Mouse (Mus musculus) kidney, adult 2 months (tissue): ENCODE measurements around the gene Slc22a21. TPM values are rescaled to one million over a fixed set of nuclear protein-coding genes. Genes with fewer than 3 reads are reported as not detected.
"Not testable (repeated sequence)": the region's sequence is repeated elsewhere in the genome, so short reads cannot be mapped to it uniquely, and the experiment has no call there.

Source experiments
- DNase-seq: peaks from one replicate; pipeline ENCODE4 v3.0.0; 2021
- H3K27ac ChIP-seq: fragments of 200-500 bp; 2 replicates; pipeline ENCODE4 v1.5.1; 2012; ENCODE audit warnings: low read depth, low read length, control low read depth, inconsistent platforms; ENCODE audit not compliant: insufficient read depth
- H3K27me3 ChIP-seq: fragments of 200-500 bp; replicated peaks from 2 replicates; pipeline ENCODE4 v1.6.1; 2012; ENCODE audit warnings: mild to moderate bottlenecking, moderate library complexity, low read length, inconsistent platforms; ENCODE audit not compliant: control insufficient read depth, insufficient read depth
- H3K36me3 ChIP-seq: fragments of 200-500 bp; 2 replicates; pipeline ENCODE4 v1.6.1; 2012; ENCODE audit warnings: mild to moderate bottlenecking, moderate library complexity, low read length, inconsistent platforms; ENCODE audit not compliant: control insufficient read depth, insufficient read depth
- H3K4me1 ChIP-seq: fragments of 200-500 bp; 2 replicates; pipeline ENCODE4 v1.6.1; 2011; ENCODE audit warnings: low read length; ENCODE audit not compliant: control insufficient read depth, insufficient read depth
- H3K4me3 ChIP-seq: fragments of 200-500 bp; 2 replicates; pipeline ENCODE4 v1.5.1; 2011; ENCODE audit warnings: mild to moderate bottlenecking, low read depth, low read length, control low read depth; ENCODE audit not compliant: insufficient read depth
- CTCF ChIP-seq: fragments of 200-500 bp; conservative IDR thresholded peaks from 2 replicates; pipeline ENCODE4 v1.5.1; 2011; ENCODE audit warnings: low read depth, mild to moderate bottlenecking, control low read depth, low read length, moderate library complexity, mixed read lengths; ENCODE audit not compliant: insufficient read depth, insufficient read length
- POLR2A ChIP-seq: fragments of 200-500 bp; IDR thresholded peaks from one replicate; pipeline ENCODE4 v1.6.1; 2011; ENCODE audit warnings: low read depth, low read length, control low read depth
- WGBS: fragments of 180-500 bp; shearing (Covaris S2); methylation state at CpG from one replicate; pipeline ENCODE4 v1.1.7; 2018; 5-methylcytosine and 5-hydroxymethylcytosine counted together
- polyA plus RNA-seq: library from polyadenylated mRNA; depleted of rRNA; stranded (reverse); fragments of >200 nt; gene quantifications from 2 replicates; pipeline ENCODE4 v1.2.3, GENCODE M21; 2012

Gene Slc22a21
- polyA plus RNA-seq, 1 experiment, result 2.4 TPM

GRCm38 (mm10) chr11:53958176-53958575 is 22.0 kb downstream of the Slc22a21 start:
- H3K27ac ChIP-seq, H3K36me3 ChIP-seq, H3K27me3 ChIP-seq, H3K4me3 ChIP-seq, H3K4me1 ChIP-seq: not testable (repeated sequence)
- DNase-seq, result peak; percentile 35
- WGBS, result 72% methylated on average over 4 of the region's 4 CpGs
- peak; percentile 38 for TF ChIP-seq CTCF

GRCm38 (mm10) chr11:53956636-53957035 is 23.5 kb downstream of the Slc22a21 start:
- H3K4me3 ChIP-seq, result no peak overlapping the region
- TF ChIP-seq CTCF (no peak), POLR2A (no peak)
- no peaks in the 10 kb centered on the region; the same call in 1 of the 2 replicates for H3K36me3 ChIP-seq
- no peaks in the 10 kb centered on the region for H3K27me3 ChIP-seq
- H3K4me1 ChIP-seq, result no peaks in the 10 kb centered on the region
- H3K27ac ChIP-seq, result no peak overlapping the region
- DNase-seq, result no peak
- 81% methylated on average over 1 of the region's 1 CpGs for WGBS

GRCm38 (mm10) chr11:53954653-53955052 is 25.5 kb downstream of the Slc22a21 start:
- H3K36me3 ChIP-seq, result no peaks in the 10 kb centered on the region; the same call in 1 of the 2 replicates
- no peaks in the 10 kb centered on the region for H3K27me3 ChIP-seq
- WGBS, result 93% methylated on average over 3 of the region's 3 CpGs
- no peak for TF ChIP-seq POLR2A
- no peak for TF ChIP-seq CTCF
- DNase-seq, result no peak
- H3K27ac ChIP-seq, result no peak overlapping the region
- H3K4me1 ChIP-seq, result no peaks in the 10 kb centered on the region
- no peak overlapping the region for H3K4me3 ChIP-seq

- not testable (repeated sequence) for H3K4me3 ChIP-seq, DNase-seq, H3K36me3 ChIP-seq, H3K27me3 ChIP-seq, H3K4me1 ChIP-seq, H3K27ac ChIP-seq
- 88% methylated on average over 2 of the region's 3 CpGs for WGBS
Measured at GRCm38 (mm10) chr11:53950133-53950532, 30.0 kb downstream of the Slc22a21 start.

GRCm38 (mm10) chr11:53931944-53932318 is 48.2 kb downstream of the Slc22a21 start:
- H3K4me3 ChIP-seq, H3K27me3 ChIP-seq, H3K36me3 ChIP-seq, H3K27ac ChIP-seq, H3K4me1 ChIP-seq: not testable (repeated sequence)
- peak; percentile 77 for DNase-seq
- 52% methylated on average over 4 of the region's 4 CpGs for WGBS

- Histone ChIP-seq H3K36me3 (no peaks in the 10 kb centered on the region), H3K4me1 (peaks cover 4% of the 10 kb centered on the region; the same call in 1 of the 2 replicates), H3K27me3 (no peaks in the 10 kb centered on the region), H3K4me3 (no peak overlapping the region), H3K27ac (no peak overlapping the region)
- TF ChIP-seq CTCF (peak; percentile 77), POLR2A (no peak)
- peak; percentile 67 for DNase-seq
- 26% methylated on average over 17 of the region's 17 CpGs for WGBS
Measured at GRCm38 (mm10) chr11:53931091-53931943, 48.8 kb downstream of the Slc22a21 start.

GRCm38 (mm10) chr11:53929741-53930140 is 50.4 kb downstream of the Slc22a21 start:
- Histone ChIP-seq H3K36me3 (no peaks in the 10 kb centered on the region), H3K27me3 (no peaks in the 10 kb centered on the region), H3K4me1 (peaks cover 4% of the 10 kb centered on the region; the same call in 1 of the 2 replicates), H3K4me3 (no peak overlapping the region), H3K27ac (no peak overlapping the region)
- no peak for DNase-seq
- TF ChIP-seq POLR2A, result no peak
- TF ChIP-seq CTCF, result no peak
- WGBS, result 90% methylated on average over 3 of the region's 3 CpGs

GRCm38 (mm10) chr11:53928585-53928984 is 51.5 kb downstream of the Slc22a21 start:
- WGBS, result 63% methylated on average over 3 of the region's 3 CpGs
- Histone ChIP-seq H3K4me3 (no peak overlapping the region), H3K27ac (no peak overlapping the region), H3K4me1 (peaks cover 4% of the 10 kb centered on the region; the same call in 1 of the 2 replicates), H3K27me3 (no peaks in the 10 kb centered on the region), H3K36me3 (no peaks in the 10 kb centered on the region)
- no peak for TF ChIP-seq CTCF
- TF ChIP-seq POLR2A, result no peak
- DNase-seq, result peak; percentile 29
